Mouse (Mus musculus): ENCODE data around the gene Pip5k1c. TPM values are rescaled to one million over a fixed set of nuclear protein-coding genes. Genes with fewer than 3 reads are reported as not detected.

The Pip5k1c gene
- polyA plus RNA-seq, 1 experiment: 212 TPM

GRCm38 (mm10) chr10:81299585-81300351, 7.0 kb downstream of the Pip5k1c start:
- Histone ChIP-seq H3K27ac (ENCODE audit: control insufficient read depth, insufficient read depth, low read length) (peak overlapping the region; percentile 93; the same call in 1 of the 2 replicates), H3K27me3 (ENCODE audit: control insufficient read depth, insufficient read depth, low read length) (no peaks in the 10 kb centered on the region), H3K4me1 (replicated peaks; ENCODE audit: control insufficient read depth, insufficient read depth, low read length) (peaks cover 96% of the 10 kb centered on the region), H3K36me3 (ENCODE audit: control insufficient read depth, insufficient read depth, low read length) (no peaks in the 10 kb centered on the region), H3K4me3 (ENCODE audit: control insufficient read depth, insufficient read depth, low read length) (no peak overlapping the region)
- no peak for DNase-seq
- WGBS: 80% methylated on average over 14 of the region's 14 CpGs
- TF ChIP-seq POLR2A (IDR thresholded peaks at IDR 0.05; ENCODE audit: control insufficient read depth, extremely low read depth, insufficient read depth, low read length, poor library complexity): no peak
- TF ChIP-seq CTCF (IDR thresholded peaks at IDR 0.05; ENCODE audit: borderline replicate concordance, control insufficient read depth, extremely low read depth, insufficient read depth, low read length, poor library complexity): no peak

DNA sequence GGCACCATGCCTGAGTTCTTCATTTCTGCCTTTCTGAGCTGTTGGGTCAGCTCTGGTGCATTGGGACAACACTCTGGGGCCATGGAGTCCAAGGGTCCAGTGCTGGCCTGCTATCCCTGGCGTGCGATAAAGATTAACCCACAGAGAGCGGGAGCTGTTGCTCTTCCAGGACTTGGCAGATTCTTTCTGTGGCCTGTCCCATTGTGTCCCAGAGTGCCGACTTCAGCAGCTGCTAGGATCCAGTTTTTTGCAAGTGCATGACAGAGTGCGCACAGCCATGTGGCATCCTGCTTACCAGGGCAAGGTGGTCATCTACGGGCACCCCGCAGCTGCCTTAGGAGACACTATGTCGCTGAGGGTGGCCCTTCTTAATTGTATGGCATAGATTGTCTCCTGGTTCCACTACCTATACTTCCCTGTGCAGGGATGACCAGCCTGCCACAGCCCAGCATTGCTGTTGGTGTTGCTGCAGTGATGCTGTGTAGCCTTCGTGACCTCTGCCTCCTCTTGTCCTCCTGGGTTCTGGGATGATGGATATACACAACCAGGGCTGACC, 7.7 kb downstream of the Pip5k1c start:
- Histone ChIP-seq H3K36me3 (ENCODE audit: control insufficient read depth, insufficient read depth, low read length) (no peaks in the 10 kb centered on the region), H3K27me3 (ENCODE audit: control insufficient read depth, insufficient read depth, low read length) (no peaks in the 10 kb centered on the region), H3K4me3 (ENCODE audit: control insufficient read depth, insufficient read depth, low read length) (no peak overlapping the region), H3K27ac (ENCODE audit: control insufficient read depth, insufficient read depth, low read length) (no peak overlapping the region), H3K4me1 (replicated peaks; ENCODE audit: control insufficient read depth, insufficient read depth, low read length) (peaks cover 92% of the 10 kb centered on the region)
- 91% methylated on average over 9 of the region's 9 CpGs for WGBS
- DNase-seq: no peak
- TF ChIP-seq CTCF (IDR thresholded peaks at IDR 0.05; ENCODE audit: borderline replicate concordance, control insufficient read depth, extremely low read depth, insufficient read depth, low read length, poor library complexity): no peak

- no peak overlapping the region for H3K4me3 ChIP-seq (ENCODE audit: control insufficient read depth, insufficient read depth, low read length)
- TF ChIP-seq POLR2A (IDR thresholded peaks at IDR 0.05; ENCODE audit: control insufficient read depth, extremely low read depth, insufficient read depth, low read length, poor library complexity): no peak
- TF ChIP-seq CTCF (IDR thresholded peaks at IDR 0.05; ENCODE audit: borderline replicate concordance, control insufficient read depth, extremely low read depth, insufficient read depth, low read length, poor library complexity): no peak
- peaks cover 7% of the 10 kb centered on the region for H3K36me3 ChIP-seq (ENCODE audit: control insufficient read depth, insufficient read depth, low read length)
- no peaks in the 10 kb centered on the region for H3K27me3 ChIP-seq (ENCODE audit: control insufficient read depth, insufficient read depth, low read length)
- no peak for DNase-seq
- H3K4me1 ChIP-seq (replicated peaks; ENCODE audit: control insufficient read depth, insufficient read depth, low read length): peaks cover 83% of the 10 kb centered on the region
- WGBS: 70% methylated on average over 9 of the region's 9 CpGs
- H3K27ac ChIP-seq (ENCODE audit: control insufficient read depth, insufficient read depth, low read length): no peak overlapping the region
These were observed 8.6 kb downstream of the Pip5k1c start for GRCm38 (mm10) chr10:81301321-81301720.

DNA sequence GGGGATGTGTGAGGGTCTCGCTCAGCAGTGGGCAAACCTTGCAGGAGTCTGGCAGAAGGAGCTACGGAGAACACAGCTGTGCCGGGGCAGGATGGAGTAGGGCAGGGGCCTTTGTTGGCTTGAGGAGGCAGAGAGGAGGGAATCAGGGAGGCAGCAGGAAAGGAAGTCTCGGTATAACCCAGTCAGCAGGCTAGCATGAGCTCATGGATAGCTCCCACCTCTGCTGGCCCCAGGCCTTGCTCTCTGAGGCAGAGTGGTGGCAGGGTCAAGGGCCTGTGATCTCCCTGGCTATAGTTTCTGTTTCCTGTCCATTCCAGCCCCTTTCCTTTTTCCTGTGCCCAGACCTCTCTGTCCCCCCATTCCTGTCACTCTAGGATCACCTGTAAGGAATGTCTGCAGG, 9.5 kb downstream of the Pip5k1c start:
- Histone ChIP-seq H3K4me1 (replicated peaks; ENCODE audit: control insufficient read depth, insufficient read depth, low read length) (peaks cover 75% of the 10 kb centered on the region), H3K27ac (ENCODE audit: control insufficient read depth, insufficient read depth, low read length) (no peak overlapping the region), H3K27me3 (ENCODE audit: control insufficient read depth, insufficient read depth, low read length) (no peaks in the 10 kb centered on the region), H3K36me3 (ENCODE audit: control insufficient read depth, insufficient read depth, low read length) (peaks cover 17% of the 10 kb centered on the region), H3K4me3 (ENCODE audit: control insufficient read depth, insufficient read depth, low read length) (no peak overlapping the region)
- WGBS: 61% methylated on average over 4 of the region's 4 CpGs
- DNase-seq: no peak
- TF ChIP-seq POLR2A (IDR thresholded peaks at IDR 0.05; ENCODE audit: control insufficient read depth, extremely low read depth, insufficient read depth, low read length, poor library complexity) (no peak), CTCF (IDR thresholded peaks at IDR 0.05; ENCODE audit: borderline replicate concordance, control insufficient read depth, extremely low read depth, insufficient read depth, low read length, poor library complexity) (no peak)

DNA sequence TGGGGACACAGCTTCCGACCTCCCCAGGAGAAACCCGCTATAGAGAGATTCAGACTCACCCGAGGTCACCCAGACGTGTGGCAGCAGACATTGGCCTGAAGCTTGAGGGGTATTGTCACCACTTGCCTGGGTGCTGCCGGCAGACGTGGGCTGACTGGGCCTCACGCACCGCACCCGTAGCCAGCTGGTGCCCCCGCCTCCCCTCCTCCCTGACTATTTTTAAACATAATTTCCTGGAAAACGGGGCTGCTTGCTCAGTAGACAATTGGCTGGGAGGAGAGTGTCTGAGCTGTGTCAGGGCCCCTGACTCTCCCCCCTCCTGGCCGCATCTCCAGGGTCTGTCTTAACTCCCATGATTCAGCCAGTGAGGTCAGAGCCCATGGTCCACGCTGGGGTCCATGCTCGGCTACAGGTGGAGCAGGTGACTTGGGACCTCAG, 10.0 kb downstream of the Pip5k1c start:
- peaks cover 70% of the 10 kb centered on the region for H3K4me1 ChIP-seq (replicated peaks; ENCODE audit: control insufficient read depth, insufficient read depth, low read length)
- no peak for TF ChIP-seq POLR2A (IDR thresholded peaks at IDR 0.05; ENCODE audit: control insufficient read depth, extremely low read depth, insufficient read depth, low read length, poor library complexity)
- no peak for TF ChIP-seq CTCF (IDR thresholded peaks at IDR 0.05; ENCODE audit: borderline replicate concordance, control insufficient read depth, extremely low read depth, insufficient read depth, low read length, poor library complexity)
- 9% methylated on average over 14 of the region's 14 CpGs for WGBS
- DNase-seq: no peak
- no peaks in the 10 kb centered on the region for H3K27me3 ChIP-seq (ENCODE audit: control insufficient read depth, insufficient read depth, low read length)
- H3K27ac ChIP-seq (ENCODE audit: control insufficient read depth, insufficient read depth, low read length): 0 out of 2 replicates have a peak overlapping the region, but pooled peaks have one; percentile 12
- peaks cover 22% of the 10 kb centered on the region for H3K36me3 ChIP-seq (ENCODE audit: control insufficient read depth, insufficient read depth, low read length)
- no peak overlapping the region for H3K4me3 ChIP-seq (ENCODE audit: control insufficient read depth, insufficient read depth, low read length)

DNA sequence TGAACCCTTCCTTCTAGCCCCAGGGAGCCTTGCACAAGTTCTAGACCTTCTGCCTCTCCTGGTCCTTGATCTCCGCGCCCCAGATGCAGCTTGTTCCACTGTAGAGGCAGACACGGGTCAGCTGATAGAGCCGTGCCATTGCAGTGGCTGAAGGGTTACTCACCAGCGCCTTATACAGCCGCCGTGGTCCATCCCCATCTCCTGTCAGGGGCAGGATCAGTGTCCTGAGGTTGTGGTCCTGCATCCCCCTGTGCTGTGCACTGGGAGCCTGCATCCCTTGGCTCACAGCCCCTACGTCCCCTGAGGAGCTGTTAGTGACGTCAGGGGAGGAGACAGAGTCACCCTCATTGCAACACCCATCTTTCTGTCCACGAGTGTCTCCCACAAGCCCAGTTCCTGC, 10.5 kb downstream of the Pip5k1c start:
- WGBS: 26% methylated on average over 10 of the region's 10 CpGs
- Histone ChIP-seq H3K4me3 (ENCODE audit: control insufficient read depth, insufficient read depth, low read length) (0 out of 2 replicates have a peak overlapping the region, but pooled peaks have one; percentile 1), H3K4me1 (replicated peaks; ENCODE audit: control insufficient read depth, insufficient read depth, low read length) (peaks cover 66% of the 10 kb centered on the region), H3K36me3 (ENCODE audit: control insufficient read depth, insufficient read depth, low read length) (peaks cover 26% of the 10 kb centered on the region), H3K27ac (ENCODE audit: control insufficient read depth, insufficient read depth, low read length) (peak overlapping the region; percentile 12; the same call in 1 of the 2 replicates), H3K27me3 (ENCODE audit: control insufficient read depth, insufficient read depth, low read length) (no peaks in the 10 kb centered on the region)
- TF ChIP-seq CTCF (IDR thresholded peaks at IDR 0.05; ENCODE audit: borderline replicate concordance, control insufficient read depth, extremely low read depth, insufficient read depth, low read length, poor library complexity) (0 out of 2 replicates have a peak, but pooled peaks have one; percentile 31), POLR2A (IDR thresholded peaks at IDR 0.05; ENCODE audit: control insufficient read depth, extremely low read depth, insufficient read depth, low read length, poor library complexity) (no peak)
- no peak for DNase-seq
